ENCODE assay signal across 20 mouse cellular contexts in genomic region chr1:179940787-179941352, GRCm38 (mm10). TPM values are rescaled to one million over a fixed set of nuclear protein-coding genes. Genes with fewer than 3 reads are reported as not detected.
DNase-seq lines count a peak whose midpoint lies in the region; ATAC-seq and TF ChIP-seq lines count a peak whose summit lies in the region.
"Had no signal": no experiment of that assay in that cellular context is flagged by ENCODE, and none has a peak within 500 bp of the region (broad histone marks: within the 10 kb centered on the region; RNA-seq: fewer than 3 reads in every experiment).

No protein-coding gene starts in this region.

- DNase-seq in heart, adult 2 months: no peak
- DNase-seq in layer of hippocampus, adult 2 months (ENCODE audit: low spot score in 2 of 2): no peak
- no peak for DNase-seq in layer of hippocampus, adult 9-11 months
- DNase-seq in urinary bladder, postnatal 4 days (ENCODE audit: low spot score in 2 of 2): no peak
- DNase-seq: cerebellum, adult 18-20 months; cerebellum, postnatal 36 days; gastrocnemius, postnatal 14 days; kidney, postnatal 14 days; right cerebral cortex, postnatal 14 days; spleen, adult 18-20 months; thymus, adult 2 months had no signal

- H3K9ac ChIP-seq in heart, embryonic 15.5 days: no peak overlapping the region
- H3K9ac ChIP-seq in heart, adult 2 months (ENCODE audit: low read depth, low read length): no peak overlapping the region
- H3K9ac ChIP-seq in embryonic facial prominence, embryonic 13.5 days: no peak overlapping the region
- no peak overlapping the region for H3K9ac ChIP-seq in embryonic facial prominence, embryonic 15.5 days
- H3K9ac ChIP-seq: forebrain, embryonic 15.5 days; liver, embryonic 12.5 days had no signal

- no peaks in the 10 kb centered on the region for H3K9me3 ChIP-seq in heart, embryonic 15.5 days (replicated peaks)
- H3K9me3 ChIP-seq in embryonic facial prominence, embryonic 13.5 days: no peaks in the 10 kb centered on the region
- no peaks in the 10 kb centered on the region for H3K9me3 ChIP-seq in embryonic facial prominence, embryonic 15.5 days (replicated peaks)
- H3K9me3 ChIP-seq: forebrain, embryonic 15.5 days; heart, embryonic 10.5 days; liver, embryonic 12.5 days; midbrain, embryonic 10.5 days had no signal

- no peaks in the 10 kb centered on the region for H3K79me2 ChIP-seq in heart, adult 2 months (replicated peaks; ENCODE audit: control insufficient read depth, insufficient read depth, low read length)

- no peak for TF ChIP-seq POLR2A in heart, adult 2 months (IDR thresholded peaks at IDR 0.05; ENCODE audit: insufficient read depth, low read depth, low read length)

- TF ChIP-seq EP300 in heart, adult 2 months (IDR thresholded peaks at IDR 0.05; ENCODE audit: insufficient read depth, low read depth, low read length): no peak

- H3K4me2 ChIP-seq in heart, embryonic 15.5 days: 0 out of 2 replicates have a peak overlapping the region, but pooled peaks have one; percentile 26
- H3K4me2 ChIP-seq in embryonic facial prominence, embryonic 13.5 days: peak overlapping the region; percentile 31
- H3K4me2 ChIP-seq in embryonic facial prominence, embryonic 15.5 days (replicated peaks): peak overlapping the region; percentile 27
- H3K4me2 ChIP-seq: forebrain, embryonic 15.5 days; liver, embryonic 12.5 days had no signal

- ATAC-seq in heart, embryonic 15.5 days (replicated peaks; ENCODE audit: insufficient number of reproducible peaks, insufficient read depth, low FRiP score, low read depth): no peak
- ATAC-seq in embryonic facial prominence, embryonic 13.5 days (ENCODE audit: insufficient number of reproducible peaks, insufficient read depth, low FRiP score, low TSS enrichment, low read depth): no peak
- ATAC-seq in embryonic facial prominence, embryonic 15.5 days (ENCODE audit: insufficient number of reproducible peaks, low FRiP score, low TSS enrichment, low read depth): no peak
- ATAC-seq: forebrain, embryonic 15.5 days; hindbrain, embryonic 16.5 days; liver, embryonic 12.5 days had no signal

- intact Hi-C loops in heart, adult 2 months (cut with DNase I): no loop called here

- H3K4me3 ChIP-seq in heart, embryonic 15.5 days: no peak overlapping the region
- no peak overlapping the region for H3K4me3 ChIP-seq in heart, adult 2 months
- peak overlapping the region; percentile 27 for H3K4me3 ChIP-seq in layer of hippocampus, adult 2 months
- H3K4me3 ChIP-seq in embryonic facial prominence, embryonic 13.5 days: no peak overlapping the region
- H3K4me3 ChIP-seq in embryonic facial prominence, embryonic 15.5 days (replicated peaks): no peak overlapping the region
- H3K4me3 ChIP-seq: forebrain, embryonic 15.5 days; heart, embryonic 10.5 days; liver, embryonic 12.5 days; midbrain, embryonic 10.5 days had no signal

- 0 out of 2 replicates have a peak, but pooled peaks cover 4% of the 10 kb centered on the region for H3K4me1 ChIP-seq in heart, embryonic 15.5 days (replicated peaks)
- no peaks in the 10 kb centered on the region for H3K4me1 ChIP-seq in heart, adult 2 months (ENCODE audit: control insufficient read depth, insufficient read depth, low read length)
- peaks cover 11% of the 10 kb centered on the region for H3K4me1 ChIP-seq in embryonic facial prominence, embryonic 13.5 days
- H3K4me1 ChIP-seq in embryonic facial prominence, embryonic 15.5 days: peaks cover 10% of the 10 kb centered on the region; the same call in 1 of the 2 replicates
- H3K4me1 ChIP-seq: forebrain, embryonic 15.5 days; liver, embryonic 12.5 days; midbrain, embryonic 10.5 days had no signal

- TF ChIP-seq CTCF in heart, adult 2 months (IDR thresholded peaks at IDR 0.05): no peak
- TF ChIP-seq CTCF in layer of hippocampus, adult 2 months (conservative IDR thresholded peaks at IDR 0.05): no peak

- no peaks in the 10 kb centered on the region for H3K36me3 ChIP-seq in heart, embryonic 15.5 days
- no peaks in the 10 kb centered on the region for H3K36me3 ChIP-seq in heart, adult 2 months (ENCODE audit: control insufficient read depth, insufficient read depth, low read length)
- no peaks in the 10 kb centered on the region for H3K36me3 ChIP-seq in embryonic facial prominence, embryonic 13.5 days
- H3K36me3 ChIP-seq in embryonic facial prominence, embryonic 15.5 days: no peaks in the 10 kb centered on the region
- H3K36me3 ChIP-seq: forebrain, embryonic 15.5 days; heart, embryonic 10.5 days; liver, embryonic 12.5 days; midbrain, embryonic 10.5 days had no signal

- WGBS in heart, embryonic 15.5 days: 76% methylated on average over 14 of the region's 14 CpGs
- 79% methylated on average over 14 of the region's 14 CpGs for WGBS in heart, adult 2 months
- 76% methylated on average over 14 of the region's 14 CpGs for WGBS in embryonic facial prominence, embryonic 13.5 days
- 65% methylated on average over 14 of the region's 14 CpGs for WGBS in embryonic facial prominence, embryonic 15.5 days

- no peaks in the 10 kb centered on the region for H3K27me3 ChIP-seq in heart, embryonic 15.5 days
- H3K27me3 ChIP-seq in heart, adult 2 months (ENCODE audit: control insufficient read depth, insufficient read depth, low read length): no peaks in the 10 kb centered on the region
- H3K27me3 ChIP-seq in embryonic facial prominence, embryonic 13.5 days: no peaks in the 10 kb centered on the region
- H3K27me3 ChIP-seq in embryonic facial prominence, embryonic 15.5 days: no peaks in the 10 kb centered on the region
- H3K27me3 ChIP-seq: forebrain, embryonic 15.5 days; liver, embryonic 12.5 days had no signal

- H3K27ac ChIP-seq in heart, embryonic 15.5 days: no peak overlapping the region
- H3K27ac ChIP-seq in heart, adult 2 months: no peak overlapping the region
- H3K27ac ChIP-seq in layer of hippocampus, adult 2 months: peak overlapping the region; percentile 83
- H3K27ac ChIP-seq in embryonic facial prominence, embryonic 13.5 days: peak overlapping the region; percentile 71
- H3K27ac ChIP-seq in embryonic facial prominence, embryonic 15.5 days (replicated peaks): peak overlapping the region; percentile 75
- H3K27ac ChIP-seq: forebrain, embryonic 15.5 days; heart, embryonic 10.5 days; liver, embryonic 12.5 days; macrophage; midbrain, embryonic 10.5 days had no signal

RNA-seq across cellular contexts. Expression of gene Cdc42bpa, which starts 19.4 kb away (rescaled TPM):
- 11.4 and 12.6 TPM in 2 replicates for polyA plus RNA-seq in heart, embryonic 15.5 days (2015; fragmentation: Nextera tagmentation; extraction: Ambion mirVana)
- 10 to 100 TPM; 40.8 to 41.5 TPM for total RNA-seq in heart, adult 2 months (2021)
- polyA plus RNA-seq in heart, adult 2 months (2012; rRNA removed): 11.1 and 18.3 TPM in 2 replicates
- 100 to 1,000 TPM; 229 to 247 TPM for total RNA-seq in layer of hippocampus, adult 2 months (2021)
- 21.1 and 24.4 TPM in 2 replicates for polyA plus RNA-seq in embryonic facial prominence, embryonic 13.5 days (2015; fragmentation: Nextera tagmentation; extraction: Ambion mirVana)
- 16.3 and 17.9 TPM in 2 replicates for polyA plus RNA-seq in embryonic facial prominence, embryonic 15.5 days (2015; fragmentation: Nextera tagmentation; extraction: Ambion mirVana)

Comparison
In these comparisons a context has a peak if more than half of its experiments do, and no peak if none do; other contexts are left out.
1. H3K27ac ChIP-seq: peak in layer of hippocampus, adult 2 months (single experiment), embryonic facial prominence, embryonic 13.5 days (single experiment) and embryonic facial prominence, embryonic 15.5 days (single experiment); none in heart, embryonic 15.5 days (single experiment) and heart, adult 2 months (single experiment).
2. Peak in every context shown above with its lines, with median percentiles within 50 percentile points of each other: H3K4me2 ChIP-seq.